Mouse (Mus musculus): ENCODE results near the gene Npm1.

Gene Npm1

GRCm38 (mm10) chr11:33162998-33163506 lies at the start of gene Npm1:
TSS of gene Npm1 (minus strand) at chr11:33163206.
- peak; percentile 100 for DNase-seq (ENCODE audit: low spot score)

- DNase-seq (ENCODE audit: low spot score) = no peak
Observed at GRCm38 (mm10) chr11:33207411-33207810, 44.4 kb upstream of the Npm1 start.

- no peak for DNase-seq (ENCODE audit: low spot score)
Observed at GRCm38 (mm10) chr11:33204966-33205365, 42.0 kb upstream of the Npm1 start.

GRCm38 (mm10) chr11:33204329-33204705 lies 41.3 kb upstream of the Npm1 start:
- peak; percentile 27 for DNase-seq (ENCODE audit: low spot score)

GRCm38 (mm10) chr11:33203383-33204328 lies 40.6 kb upstream of the Npm1 start, which contains the start of gene Tlx3:
TSS of gene Tlx3 (minus strand) at chr11:33203589.
- DNase-seq (ENCODE audit: low spot score) = peak; percentile 81

- DNase-seq (ENCODE audit: low spot score) = no peak
Observed at GRCm38 (mm10) chr11:33202972-33203371, 40.0 kb upstream of the Npm1 start.

GRCm38 (mm10) chr11:33202296-33202695 lies 39.3 kb upstream of the Npm1 start:
- peak; percentile 39 for DNase-seq (ENCODE audit: low spot score)

GRCm38 (mm10) chr11:33201626-33202010 lies 38.6 kb upstream of the Npm1 start:
- DNase-seq (ENCODE audit: low spot score) = no peak

GRCm38 (mm10) chr11:33200764-33201625 lies 38.0 kb upstream of the Npm1 start:
- peak; percentile 84 for DNase-seq (ENCODE audit: low spot score)

GRCm38 (mm10) chr11:33199906-33200763 lies 37.1 kb upstream of the Npm1 start:
- DNase-seq (ENCODE audit: low spot score) = peak; percentile 38

- DNase-seq (ENCODE audit: low spot score) = peak; percentile 49
Observed at GRCm38 (mm10) chr11:33199117-33199514, 36.1 kb upstream of the Npm1 start.

- DNase-seq (ENCODE audit: low spot score) = no peak
Observed at GRCm38 (mm10) chr11:33198351-33199116, 35.5 kb upstream of the Npm1 start.

- no peak for DNase-seq (ENCODE audit: low spot score)
Observed at GRCm38 (mm10) chr11:33197673-33198072, 34.7 kb upstream of the Npm1 start.

- DNase-seq (ENCODE audit: low spot score) = no peak
Observed at GRCm38 (mm10) chr11:33197133-33197514, 34.1 kb upstream of the Npm1 start.

GRCm38 (mm10) chr11:33196447-33197132 lies 33.6 kb upstream of the Npm1 start:
- peak; percentile 56 for DNase-seq (ENCODE audit: low spot score)

GRCm38 (mm10) chr11:33195531-33196446 lies 32.8 kb upstream of the Npm1 start:
- DNase-seq (ENCODE audit: low spot score) = no peak

- DNase-seq (ENCODE audit: low spot score) = no peak
Observed at GRCm38 (mm10) chr11:33195061-33195460, 32.1 kb upstream of the Npm1 start.

GRCm38 (mm10) chr11:33193695-33194094 lies 30.7 kb upstream of the Npm1 start:
- peak; percentile 47 for DNase-seq (ENCODE audit: low spot score)

- DNase-seq (ENCODE audit: low spot score) = no peak
Observed at GRCm38 (mm10) chr11:33181804-33182203, 18.8 kb upstream of the Npm1 start.
